Mouse (Mus musculus) CH12.LX (cell line): Measurements from ENCODE around the gene Itgb4.

Experiments
- CTCF ChIP-seq, 2 experiments: IDR thresholded peaks in 1 of 2; conservative IDR thresholded peaks in 1 of 2; 2 replicates each; pipeline ENCODE4 v1.5.1; 2011 to 2012; ENCODE audit warnings: low read depth in 2 of 2, low read length in 2 of 2, improper control_type of control experiment in 1 of 2, inconsistent platforms in 1 of 2, mild to moderate bottlenecking in 1 of 2, moderate library complexity in 1 of 2
- EP300 ChIP-seq: IDR thresholded peaks from 2 replicates; pipeline ENCODE4 v1.6.1; 2011; ENCODE audit warnings: low read length, improper control_type of control experiment
- ETS1 ChIP-seq: conservative IDR thresholded peaks from 2 replicates; pipeline ENCODE4 v1.6.1; 2012; ENCODE audit warnings: low read depth, mild to moderate bottlenecking, inconsistent platforms, low read length, improper control_type of control experiment, moderate library complexity
- KAT2A ChIP-seq: IDR thresholded peaks from 2 replicates; pipeline ENCODE4 v1.6.1; 2012; ENCODE audit warnings: low read length, improper control_type of control experiment, inconsistent platforms; ENCODE audit not compliant: insufficient replicate concordance
- MYC ChIP-seq: IDR thresholded peaks from 2 replicates; pipeline ENCODE4 v1.6.1; 2011; ENCODE audit warnings: low read depth, mild to moderate bottlenecking, improper control_type of control experiment, low read length
- POLR2A ChIP-seq: IDR thresholded peaks from 2 replicates; pipeline ENCODE4 v1.6.1; 2011; ENCODE audit warnings: low read depth, mild to moderate bottlenecking, improper control_type of control experiment, low read length
- SMC3 ChIP-seq: IDR thresholded peaks from 2 replicates; pipeline ENCODE4 v1.6.1; 2011; ENCODE audit warnings: low read depth, low read length, improper control_type of control experiment
- USF1 ChIP-seq: IDR thresholded peaks from 2 replicates; pipeline ENCODE4 v1.6.1; 2014; ENCODE audit warnings: low read depth, mild to moderate bottlenecking, inconsistent platforms, low read length, improper control_type of control experiment
- ZC3H11A ChIP-seq: IDR thresholded peaks from 2 replicates; pipeline ENCODE4 v1.6.1; 2012; ENCODE audit warnings: low read depth, mild to moderate bottlenecking, inconsistent platforms, low read length, improper control_type of control experiment
- ZMIZ1 ChIP-seq: IDR thresholded peaks from 2 replicates; pipeline ENCODE4 v1.6.1; 2012; ENCODE audit warnings: low read depth, mild to moderate bottlenecking, inconsistent platforms, low read length, improper control_type of control experiment
- ZNF384 ChIP-seq: IDR thresholded peaks from 2 replicates; pipeline ENCODE4 v1.6.1; 2012; ENCODE audit warnings: low read depth, low read length, improper control_type of control experiment, inconsistent platforms

DNA sequence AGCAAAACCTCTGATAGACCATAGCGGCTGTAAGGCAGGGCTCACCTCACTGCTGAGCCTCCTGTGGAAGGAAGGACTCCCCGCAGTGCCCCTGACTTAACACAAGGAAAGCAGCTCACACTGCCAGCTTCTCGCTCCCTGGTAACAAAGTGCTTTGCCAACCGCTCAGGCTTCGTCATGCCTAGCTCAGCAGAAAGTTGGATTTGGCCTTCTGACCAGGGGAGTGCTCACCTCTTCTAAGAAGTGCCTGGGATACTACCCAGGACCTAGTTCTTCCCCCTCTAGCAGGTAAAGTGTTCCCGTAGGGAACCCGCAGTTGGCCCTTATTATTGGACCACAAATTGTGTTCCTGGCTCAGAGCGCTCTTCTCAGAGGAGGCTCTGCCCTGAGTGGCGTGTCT, 15.5 kb upstream of the Itgb4 start:
- TF ChIP-seq KAT2A (no peak), SMC3 (no peak), USF1 (no peak), ZMIZ1 (no peak), ZNF384 (no peak), CTCF (conservative IDR thresholded peaks at IDR 0.05 in 1 of 2, IDR thresholded peaks at IDR 0.05 in 1 of 2; ENCODE audit: low read depth in 2 of 2, low read length in 2 of 2) (no peak), POLR2A (no peak), ZC3H11A (no peak), EP300 (no peak), MYC (no peak), ETS1 (no peak)
